ENCODE assay signal across 16 mouse cellular contexts in the genomic region with DNA sequence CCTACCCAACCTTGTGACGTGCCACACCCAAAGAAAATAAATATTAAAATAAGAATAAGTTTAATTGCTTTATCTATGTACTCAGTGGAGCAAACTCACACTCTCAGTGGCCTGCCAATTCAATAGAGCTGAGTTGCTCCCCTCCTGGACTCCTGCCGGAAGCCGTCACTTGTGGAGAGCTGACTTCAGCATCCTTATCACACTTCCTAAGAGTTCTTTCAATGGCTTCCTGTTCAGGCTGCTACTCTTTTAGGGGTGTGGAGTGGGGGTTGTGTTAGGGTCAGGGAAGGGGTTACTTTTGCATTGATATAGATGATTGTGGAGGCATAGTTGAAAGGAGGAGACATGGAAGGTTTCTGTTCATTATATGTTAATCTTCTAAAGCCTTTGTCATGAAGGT.
A peak's percentile ranks its signal among the peaks of the same experiment; 100 is the strongest.
DNase-seq lines count a peak whose midpoint lies in the region; ATAC-seq and TF ChIP-seq lines count a peak whose summit lies in the region.
"Had no signal": no experiment of that assay in that cellular context is flagged by ENCODE, and none has a peak within 500 bp of the region (broad histone marks: within the 10 kb centered on the region; RNA-seq: fewer than 3 reads in every experiment).

No protein-coding gene starts in this region.

- WGBS in lung, embryonic 16.5 days, result 44% methylated on average over 3 of the region's 3 CpGs
- 42% methylated on average over 3 of the region's 3 CpGs for WGBS in lung, adult 2 months

- H3K27ac ChIP-seq in lung, embryonic 16.5 days (ENCODE audit: low read length), result no peak overlapping the region
- H3K27ac ChIP-seq: liver, embryonic 12.5 days; neural tube, embryonic 15.5 days had no signal

- peak; percentile 68 for ATAC-seq in lung, embryonic 16.5 days (ENCODE audit: low read depth)
- no peak for ATAC-seq in inflammation-experienced regulatory T-cells, adult 6 months
- ATAC-seq in granulocyte monocyte progenitor cell, adult 5-6 weeks (replicated peaks; ENCODE audit: poor library complexity, severe bottlenecking), result no peak
- ATAC-seq: forebrain, embryonic 16.5 days; liver, embryonic 12.5 days; Patski had no signal

- TF ChIP-seq CTCF in lung, adult 2 months (IDR thresholded peaks at IDR 0.05; ENCODE audit: insufficient read depth, low read length), result no peak

- H3K36me3 ChIP-seq in lung, embryonic 16.5 days (ENCODE audit: control insufficient read depth, insufficient read depth, low read length), result no peaks in the 10 kb centered on the region; the same call in 1 of the 2 replicates
- H3K36me3 ChIP-seq: liver, embryonic 12.5 days; neural tube, embryonic 15.5 days had no signal

- peak; percentile 21 for DNase-seq in heart, adult 8-10 months (ENCODE audit: low spot score)
- no peak for DNase-seq in heart, adult 11 months
- no peak for DNase-seq in lung, adult 2 months
- peak; percentile 37 for DNase-seq in lung, postnatal 10 days
- DNase-seq in cerebellum, postnatal 4 days (ENCODE audit: low spot score in 2 of 2), result no peak
- DNase-seq: gastrocnemius, adult 2 months; retina, postnatal 1 day; thymus, adult 18-20 months had no signal

- H3K4me3 ChIP-seq in lung, embryonic 16.5 days (ENCODE audit: low read length), result no peak overlapping the region
- no peak overlapping the region for H3K4me3 ChIP-seq in lung, adult 2 months (replicated peaks; ENCODE audit: extremely low read depth, low read depth, low read length)
- H3K4me3 ChIP-seq: gastrocnemius, adult 2 months; liver, embryonic 12.5 days; megakaryocyte, embryonic 14.5 days; neural tube, embryonic 15.5 days had no signal

- 0 out of 2 replicates have a peak, but pooled peaks cover 2% of the 10 kb centered on the region for H3K9me3 ChIP-seq in lung, embryonic 16.5 days (ENCODE audit: control insufficient read depth, low read length)
- H3K9me3 ChIP-seq: liver, embryonic 12.5 days; neural tube, embryonic 15.5 days had no signal

- H3K27me3 ChIP-seq in lung, embryonic 16.5 days (ENCODE audit: control insufficient read depth, insufficient read depth, low read depth, low read length), result no peaks in the 10 kb centered on the region
- H3K27me3 ChIP-seq: liver, embryonic 12.5 days; megakaryocyte, embryonic 14.5 days; neural tube, embryonic 15.5 days; Patski had no signal

- H3K9ac ChIP-seq in lung, embryonic 16.5 days (ENCODE audit: low read length), result no peak overlapping the region
- H3K9ac ChIP-seq: liver, embryonic 12.5 days; neural tube, embryonic 15.5 days had no signal

- TF ChIP-seq POLR2A in lung, adult 2 months (IDR thresholded peaks at IDR 0.05; ENCODE audit: borderline replicate concordance, extremely low read depth, low read depth, low read length), result no peak

- no peak overlapping the region for H3K4me2 ChIP-seq in lung, embryonic 16.5 days (ENCODE audit: low read depth, low read length)
- H3K4me2 ChIP-seq: liver, embryonic 12.5 days; neural tube, embryonic 15.5 days had no signal

- peaks cover 8% of the 10 kb centered on the region; the same call in 1 of the 2 replicates for H3K4me1 ChIP-seq in lung, embryonic 16.5 days (replicated peaks; ENCODE audit: control insufficient read depth, insufficient read depth, low read length)
- H3K4me1 ChIP-seq in lung, adult 2 months (ENCODE audit: control insufficient read depth, insufficient read depth, low read length), result peaks cover 3% of the 10 kb centered on the region
- H3K4me1 ChIP-seq: neural tube, embryonic 15.5 days had no signal

Comparison
In these comparisons a context has a peak if more than half of its experiments do, and no peak if none do; other contexts are left out.
1. DNase-seq: peak in heart, adult 8-10 months (single experiment) and lung, postnatal 10 days (single experiment); none in heart, adult 11 months (single experiment), lung, adult 2 months (single experiment) and cerebellum, postnatal 4 days (0 of 2).